Mouse (Mus musculus) left cerebral cortex, adult 18-20 months (tissue): ENCODE data around the gene Dlx5. TPM values are rescaled to one million over a fixed set of nuclear protein-coding genes. Genes with fewer than 3 reads are reported as not detected.
A peak's percentile ranks its signal among the peaks of the same experiment; 100 is the strongest.

Source experiments
- DNase-seq, 2 experiments: peaks; one replicate each; pipeline ENCODE4 v3.0.0; 2021 to 2022; ENCODE audit warnings: low spot score in 2 of 2, mixed read lengths in 1 of 2
- long read RNA-seq, 2 experiments: library from polyadenylated mRNA; stranded (forward); transcript quantifications; one replicate each; pipeline ENCODE4 v2.0.0; 2021
- total RNA-seq, 2 experiments: library from RNA; stranded (reverse); gene quantifications; 2 replicates each; pipeline ENCODE4 v1.2.3; 2021

The Dlx5 gene
- total RNA-seq = 1 to 10 TPM; 8.5 to 8.9 TPM
- long read RNA-seq, experiment 1, transcript Dlx5-201 (3 exons, 1,423 nt) = major isoform, 10 of 11 reads
- long read RNA-seq, experiment 1, partial matches to known transcripts = 1 of 11 reads
- long read RNA-seq, experiment 1, other reads (novel, unspliced or antisense) = 0 of 11 reads
- long read RNA-seq, experiment 2, transcript Dlx5-201 (3 exons, 1,423 nt) = major isoform, 6 of 8 reads
- long read RNA-seq, experiment 2, partial matches to known transcripts = 1 of 8 reads
- long read RNA-seq, experiment 2, other reads (novel, unspliced or antisense) = 0 of 8 reads

DNA sequence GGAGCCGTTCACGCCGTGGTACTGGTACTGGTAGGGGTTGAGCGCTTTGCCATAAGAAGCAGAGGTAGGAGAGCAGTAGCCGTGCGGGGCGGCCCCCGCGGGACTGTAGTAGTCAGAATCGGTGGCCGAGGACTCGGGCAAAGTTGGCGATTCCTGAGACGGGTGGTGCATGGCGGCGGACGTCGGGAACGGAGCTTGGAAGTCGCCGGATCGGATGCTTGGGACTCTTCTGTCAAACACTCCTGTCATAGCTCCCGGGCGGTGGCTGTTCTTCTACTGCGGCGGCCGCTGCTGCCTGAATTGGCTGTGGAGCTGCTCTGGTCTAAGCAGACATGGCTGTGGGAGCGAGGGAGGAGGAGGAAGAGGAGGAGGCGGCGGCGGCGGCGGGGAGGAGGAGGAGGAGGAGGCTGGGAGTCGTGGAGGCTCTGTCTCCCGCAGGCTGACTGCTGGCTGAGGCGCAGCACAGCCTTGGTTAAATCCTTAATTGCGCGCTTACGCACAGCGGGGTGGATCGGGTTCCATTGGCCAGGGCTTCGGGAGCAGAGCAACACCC lies at the start of gene Dlx5:
Gene Dlx5 (minus strand): TSS at position 448 of the 553 bp plus-strand sequence.
- peak in 1 of 2 experiments; percentile 39 for DNase-seq

- no peak for DNase-seq
These were observed 49.6 kb upstream of the Dlx5 start for GRCm38 (mm10) chr6:6931507-6931906.

DNA sequence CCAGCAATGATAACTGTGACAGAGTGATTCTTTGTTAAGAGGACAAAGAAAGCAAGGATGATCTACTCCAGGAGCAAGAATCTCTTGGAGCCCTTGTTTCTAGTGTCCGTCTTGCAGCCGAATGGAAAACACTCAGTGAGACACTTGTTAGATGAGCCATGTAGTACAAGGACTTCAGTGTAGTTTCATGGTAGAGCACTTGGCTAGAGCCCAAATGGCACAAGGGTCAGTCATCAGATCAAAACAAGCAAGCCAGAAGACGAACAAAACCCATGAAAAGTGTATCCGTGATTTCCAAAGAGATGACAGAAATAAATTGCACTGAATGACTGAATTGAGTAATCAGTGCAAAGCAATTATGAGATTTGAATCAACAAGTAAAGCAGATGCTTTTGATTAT lies 48.9 kb upstream of the Dlx5 start:
- DNase-seq = no peak

- no peak for DNase-seq
These were observed 43.4 kb upstream of the Dlx5 start for GRCm38 (mm10) chr6:6925264-6925663.

DNA sequence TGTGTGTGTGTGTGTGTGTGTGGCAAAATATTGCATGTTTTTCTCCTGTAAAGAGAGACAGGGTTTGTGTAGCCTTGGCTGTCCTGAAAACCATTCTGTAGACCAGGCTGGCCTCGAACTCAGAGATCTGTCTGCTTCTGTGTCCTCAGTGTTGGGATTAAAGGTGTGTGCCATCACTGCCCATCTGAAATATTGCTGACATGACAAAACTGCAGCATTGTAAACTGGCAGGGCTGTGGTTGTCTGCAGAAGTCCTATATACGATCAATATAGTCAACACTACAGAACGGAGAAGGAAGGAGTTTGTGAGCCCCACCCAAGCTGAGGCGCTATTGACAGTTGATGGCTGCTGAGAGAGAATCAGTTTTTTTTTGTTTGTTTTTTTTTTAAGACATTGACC lies 35.4 kb upstream of the Dlx5 start:
- no peak for DNase-seq

DNA sequence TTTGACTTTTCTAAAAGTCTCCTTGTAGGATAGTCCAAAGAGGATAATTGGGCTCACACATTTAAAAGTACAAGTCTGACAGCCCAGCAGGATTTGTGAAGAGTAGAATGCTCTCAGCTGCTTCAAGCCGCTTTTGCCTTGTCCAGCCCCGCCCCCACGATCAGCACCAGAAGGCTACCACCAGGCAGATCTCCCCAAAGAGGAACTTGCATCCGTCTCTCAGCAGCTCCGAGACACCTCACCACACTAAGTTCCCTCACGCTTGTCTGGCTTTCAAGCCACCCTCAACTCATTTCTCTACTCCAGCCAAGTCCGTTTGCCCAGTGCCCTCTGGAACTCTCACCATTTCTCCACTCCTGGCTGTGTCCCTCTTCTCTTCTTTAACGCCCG lies 33.6 kb upstream of the Dlx5 start:
- DNase-seq = no peak

GRCm38 (mm10) chr6:6914849-6915525 lies 33.1 kb upstream of the Dlx5 start:
- DNase-seq = peak; percentile 42 to 61

DNA sequence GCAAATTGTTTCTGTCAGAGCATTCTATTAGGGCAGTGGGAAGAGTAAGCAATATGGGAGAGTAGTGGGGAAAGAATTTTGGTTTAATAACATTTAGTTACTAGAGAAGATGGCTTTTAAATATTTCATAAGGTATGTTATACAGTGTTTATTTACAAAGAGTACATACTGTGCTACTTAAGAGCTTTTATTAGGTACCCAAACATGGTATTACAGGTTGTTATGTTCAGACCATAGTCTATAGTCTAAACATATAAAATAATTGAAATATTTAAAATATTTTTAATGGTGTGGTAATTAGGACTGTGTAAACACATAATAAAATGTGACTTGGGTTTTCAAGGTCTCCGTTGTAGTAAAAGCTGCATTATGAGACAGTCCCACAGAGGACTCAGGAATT lies 32.4 kb upstream of the Dlx5 start:
- no peak for DNase-seq

DNA sequence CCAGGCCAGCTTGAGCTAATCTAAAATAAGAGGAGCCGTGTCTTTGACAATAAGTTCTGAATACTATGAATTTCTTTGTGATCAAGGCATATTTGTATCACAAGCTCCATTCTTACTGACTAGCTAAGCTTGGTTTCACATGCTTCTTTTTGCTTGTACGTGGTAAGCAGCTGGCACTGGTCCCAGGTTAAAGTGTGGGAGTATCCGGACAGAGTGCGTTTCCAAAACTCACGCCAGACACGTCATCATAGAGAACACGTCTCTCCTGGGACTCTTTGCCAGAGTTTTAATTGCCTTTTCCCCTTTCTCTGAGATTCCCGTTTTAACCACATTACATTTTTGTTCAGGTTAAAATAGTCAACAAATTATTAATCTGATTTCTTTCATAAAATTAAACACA lies 27.7 kb upstream of the Dlx5 start:
- peak; percentile 4 to 5 for DNase-seq

DNA sequence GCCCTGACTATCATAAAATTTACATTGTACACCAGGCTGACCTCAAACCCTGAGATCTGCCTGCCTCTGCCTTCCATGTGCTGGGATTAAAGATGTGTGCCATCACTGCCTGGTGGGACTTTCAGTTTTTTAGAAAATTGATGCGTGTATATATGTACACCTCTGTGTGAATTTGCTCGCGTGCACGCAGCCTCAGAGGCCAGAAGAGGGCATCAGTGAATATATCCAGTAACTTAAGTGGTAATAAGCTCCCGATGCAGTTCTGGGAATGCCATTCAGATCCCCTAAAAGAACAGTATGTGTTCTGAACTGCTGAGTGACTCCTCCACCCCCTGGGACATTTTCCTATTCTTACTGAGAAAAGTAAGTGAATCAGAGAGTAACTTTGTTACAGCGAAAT lies 8.2 kb upstream of the Dlx5 start:
- DNase-seq = no peak

GRCm38 (mm10) chr6:6886225-6886624 lies 4.3 kb upstream of the Dlx5 start:
- DNase-seq = no peak

DNA sequence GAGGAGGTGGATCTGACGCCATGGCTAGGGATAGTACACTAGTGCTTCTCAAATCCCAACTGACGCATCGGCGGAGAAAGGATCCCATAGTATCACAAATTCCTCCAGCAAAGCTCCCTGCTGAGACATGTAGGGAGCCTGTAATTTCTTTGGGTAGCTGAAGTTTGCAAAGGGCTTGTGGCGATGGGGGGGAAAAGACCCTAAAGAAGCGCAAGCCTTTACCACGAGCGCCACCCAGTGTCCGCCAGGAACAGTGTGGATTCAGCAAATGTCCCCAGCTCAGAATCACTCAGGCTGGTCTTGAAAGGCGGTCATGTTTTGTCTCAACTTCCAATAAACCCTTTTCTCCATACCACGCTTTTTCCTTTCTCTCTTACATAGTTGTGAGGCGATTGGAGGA lies 3.0 kb upstream of the Dlx5 start:
- DNase-seq = peak in 1 of 2 experiments; percentile 67

DNA sequence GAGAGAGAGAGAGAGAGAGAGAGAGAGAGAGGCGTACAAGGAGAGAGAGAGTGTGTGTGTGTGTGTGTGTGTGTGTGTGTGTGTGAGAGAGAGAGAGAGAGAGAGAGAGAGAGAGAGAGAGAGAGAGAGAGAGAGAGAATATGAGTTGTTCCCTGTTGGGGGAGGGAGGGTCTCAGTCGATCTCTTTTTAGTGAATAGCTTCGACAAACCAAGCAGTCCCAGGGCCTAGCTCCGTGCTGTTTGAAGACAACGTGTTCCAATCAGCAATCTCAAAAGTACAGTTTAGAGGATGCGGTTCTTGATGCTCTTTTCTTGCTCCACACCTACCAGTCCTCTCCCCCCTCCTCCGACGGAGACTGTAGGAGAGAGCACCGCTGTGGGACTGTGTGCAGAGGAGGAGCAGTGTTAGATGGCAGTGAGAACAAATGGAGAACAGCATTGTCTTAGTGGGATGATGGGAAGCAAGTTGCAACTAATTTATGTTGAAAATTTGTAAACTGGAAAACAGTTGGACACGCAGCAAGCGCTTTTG lies 447 bp upstream of the Dlx5 start:
- no peak for DNase-seq

- no peak for DNase-seq
These were observed 709 bp downstream of the Dlx5 start for GRCm38 (mm10) chr6:6881115-6881637.

GRCm38 (mm10) chr6:6880361-6881114 lies 1.3 kb downstream of the Dlx5 start:
- DNase-seq = no peak

- no peak for DNase-seq
These were observed 2.2 kb downstream of the Dlx5 start for GRCm38 (mm10) chr6:6879371-6880325.

DNA sequence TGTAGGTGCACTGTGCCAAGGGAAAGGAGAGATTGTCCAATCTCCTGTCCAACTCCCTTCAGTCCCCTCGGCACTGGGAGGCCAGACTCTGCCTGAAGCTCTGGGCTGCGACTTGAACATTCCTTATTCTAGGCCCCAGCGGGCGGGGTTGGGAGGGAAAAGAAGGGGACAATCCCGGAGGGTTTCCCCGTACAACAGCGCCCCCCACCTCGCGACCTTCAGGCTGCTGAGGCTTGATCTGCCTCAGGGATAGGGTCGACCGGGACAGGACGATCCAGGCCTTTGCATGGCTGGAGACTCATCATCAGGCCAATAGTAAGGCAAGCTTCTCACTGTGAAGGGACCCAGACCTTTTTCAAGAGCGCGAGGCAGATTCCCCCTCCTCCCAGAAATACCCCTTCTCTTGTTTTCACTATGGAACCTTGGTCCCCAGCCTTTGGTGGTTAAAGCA lies 3.0 kb downstream of the Dlx5 start:
- DNase-seq = no peak

DNA sequence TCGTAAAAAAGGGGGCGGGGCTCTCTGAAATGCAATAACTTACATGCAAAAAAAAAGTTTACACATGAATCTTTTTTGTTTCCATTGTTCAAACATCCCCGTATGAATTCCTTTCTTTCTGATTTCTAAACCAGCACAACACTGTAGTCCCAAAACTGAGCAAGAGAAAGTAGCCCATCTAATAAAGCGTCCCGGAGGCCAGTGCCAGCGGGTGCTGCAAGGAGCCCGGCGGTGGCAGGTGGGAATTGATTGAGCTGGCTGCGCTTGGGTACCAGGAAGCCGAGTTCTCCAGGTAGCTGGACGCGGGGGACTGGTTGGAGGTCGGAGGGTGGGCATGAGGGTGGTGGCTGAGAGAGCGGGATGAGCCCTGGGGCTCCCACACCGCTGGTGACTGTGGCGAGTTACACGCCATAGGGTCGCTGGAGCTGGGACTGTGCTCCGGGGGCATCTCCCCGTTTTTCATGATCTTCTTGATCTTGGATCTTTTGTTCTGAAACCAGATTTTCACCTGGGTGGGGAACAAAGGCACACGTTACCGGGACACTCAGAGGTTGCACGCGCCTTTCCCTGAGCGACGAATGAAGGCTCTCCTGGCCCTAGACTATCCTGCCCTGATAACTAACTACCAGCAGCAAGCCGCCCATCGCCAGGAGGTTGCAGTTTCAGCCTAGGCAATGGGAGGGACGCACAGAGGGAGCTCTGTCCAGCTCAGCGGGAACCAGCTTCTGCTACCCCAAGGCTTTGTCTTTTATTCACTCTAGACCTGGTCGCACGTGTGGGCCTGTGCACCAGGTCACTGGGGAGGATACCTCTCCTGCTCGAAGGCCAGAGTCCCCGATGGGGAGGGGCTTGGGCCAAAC lies 3.7 kb downstream of the Dlx5 start:
- no peak for DNase-seq

- DNase-seq = no peak
These were observed 4.5 kb downstream of the Dlx5 start for GRCm38 (mm10) chr6:6877346-6877910.
